Comparison of ENCODE assay signal across 8 mouse cellular contexts in the genomic region with DNA sequence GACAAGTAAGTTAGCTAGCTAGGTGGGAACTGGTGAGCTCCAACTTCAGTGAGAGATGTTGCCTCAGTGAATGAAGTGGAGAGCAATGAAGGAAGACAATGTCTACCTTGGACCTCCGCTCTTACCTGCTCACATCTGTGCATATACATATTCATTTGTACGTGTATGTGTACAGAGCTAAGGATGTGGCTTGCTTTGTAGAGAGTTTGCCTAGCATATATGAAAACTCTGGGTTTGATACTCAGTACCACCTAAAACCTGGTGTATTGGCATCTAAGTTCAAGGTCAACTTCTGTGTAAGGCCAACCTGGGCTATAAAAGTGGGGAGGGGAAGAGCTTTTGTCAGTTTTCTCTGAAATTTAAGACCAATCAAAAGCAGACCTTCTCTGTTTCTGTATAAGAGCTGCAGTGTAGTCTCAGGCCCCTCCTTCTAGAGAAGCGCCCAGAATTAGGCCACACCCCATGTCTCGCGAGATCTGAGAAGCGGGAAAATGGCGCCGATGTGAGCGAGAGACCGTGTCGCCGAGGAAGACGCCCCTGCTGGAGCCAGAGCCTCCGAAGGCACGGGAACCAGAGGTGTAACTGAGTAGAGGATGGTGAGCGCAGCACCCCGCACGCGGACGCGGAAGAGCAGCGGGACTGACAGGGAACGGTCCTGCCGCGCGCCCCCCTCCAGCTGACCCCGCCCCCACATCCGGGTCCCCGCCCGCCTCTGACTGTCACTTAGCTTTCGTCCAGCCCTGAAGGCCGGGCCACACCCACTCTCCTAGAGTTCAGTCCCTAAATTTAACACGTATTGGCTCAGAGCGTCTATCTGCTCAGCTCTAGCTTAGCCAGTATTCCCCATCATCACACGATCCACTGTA. TPM values are rescaled to one million over a fixed set of nuclear protein-coding genes. Genes with fewer than 3 reads are reported as not detected.
DNase-seq lines count a peak whose midpoint lies in the region; ATAC-seq and TF ChIP-seq lines count a peak whose summit lies in the region.

Zfp414 (plus strand) TSS at position 470 of the 866 bp plus-strand sequence.

- DNase-seq in ES-E14 (ENCODE audit: low read depth, low spot score) = peak; percentile 94
- peak; percentile 87 for DNase-seq in cerebellum, adult 11-12 months
- DNase-seq in heart, postnatal 36 days = peak; percentile 93 to 98
- DNase-seq in layer of hippocampus, adult 2 months (ENCODE audit: low spot score in 2 of 2) = peak; percentile 86 to 89
- DNase-seq in lung, embryonic 14.5 days = peak; percentile 99
- DNase-seq in thymus, adult 2 months = peak; percentile 89

- TF ChIP-seq CTCF in layer of hippocampus, adult 2 months (conservative IDR thresholded peaks at IDR 0.05) = peak; percentile 19; the same call in 1 of the 2 replicates
- TF ChIP-seq CTCF in lung, embryonic 14.5 days (IDR thresholded peaks at IDR 0.05; ENCODE audit: low read depth) = no peak; the same call in 1 of the 2 replicates
- TF ChIP-seq CTCF in olfactory bulb, adult 2 months (IDR thresholded peaks at IDR 0.05; ENCODE audit: insufficient read depth, low read depth, low read length) = no peak
- TF ChIP-seq CTCF in thymus, adult 2 months (IDR thresholded peaks at IDR 0.05; ENCODE audit: borderline replicate concordance, control insufficient read depth, extremely low read depth, insufficient read depth, low read length, poor library complexity) = no peak

- peaks cover 15% of the 10 kb centered on the region for H3K36me3 ChIP-seq in ES-E14 (ENCODE audit: control insufficient read depth, insufficient read depth, low read length, poor library complexity, severe bottlenecking)
- no peaks in the 10 kb centered on the region for H3K36me3 ChIP-seq in forebrain, embryonic 16.5 days (ENCODE audit: control insufficient read depth, insufficient read depth)
- peaks cover 19% of the 10 kb centered on the region for H3K36me3 ChIP-seq in lung, embryonic 14.5 days (ENCODE audit: insufficient read depth)
- peaks cover 6% of the 10 kb centered on the region; the same call in 1 of the 2 replicates for H3K36me3 ChIP-seq in thymus, adult 2 months (ENCODE audit: control insufficient read depth, insufficient read depth, low read length)

- H3K9ac ChIP-seq in ES-E14 (ENCODE audit: insufficient read depth, low read depth, low read length, poor library complexity, severe bottlenecking) = peak within 1 kb of the TSS; percentile 98
- peak within 1 kb of the TSS; percentile 94 for H3K9ac ChIP-seq in forebrain, embryonic 16.5 days (replicated peaks; ENCODE audit: low read depth, low read length)
- peak within 1 kb of the TSS; percentile 79 for H3K9ac ChIP-seq in lung, embryonic 14.5 days

- ATAC-seq in forebrain, embryonic 16.5 days = peak; percentile 95
- peak; percentile 98 for ATAC-seq in lung, embryonic 14.5 days (ENCODE audit: insufficient read depth)

- intact Hi-C loops in heart, postnatal 36 days (cut with DNase I) = no loop called here

- no peaks in the 10 kb centered on the region for H3K9me3 ChIP-seq in ES-E14 (ENCODE audit: control insufficient read depth, insufficient read depth, low read depth, low read length)
- H3K9me3 ChIP-seq in forebrain, embryonic 16.5 days (ENCODE audit: control insufficient read depth, low read length) = no peaks in the 10 kb centered on the region
- H3K9me3 ChIP-seq in lung, embryonic 14.5 days (ENCODE audit: low read depth, low read length) = no peaks in the 10 kb centered on the region

- H3K27me3 ChIP-seq in forebrain, embryonic 16.5 days (replicated peaks; ENCODE audit: control insufficient read depth, insufficient read depth, low read length) = no peaks in the 10 kb centered on the region
- H3K27me3 ChIP-seq in lung, embryonic 14.5 days (ENCODE audit: insufficient read depth, low read length) = no peaks in the 10 kb centered on the region
- no peaks in the 10 kb centered on the region for H3K27me3 ChIP-seq in thymus, adult 2 months (ENCODE audit: control insufficient read depth, insufficient read depth, low read length)

- peak within 1 kb of the TSS; percentile 92 for H3K27ac ChIP-seq in ES-E14 (ENCODE audit: insufficient read depth, low read depth, low read length, poor library complexity, severe bottlenecking)
- peak within 1 kb of the TSS; percentile 97 for H3K27ac ChIP-seq in forebrain, embryonic 16.5 days (ENCODE audit: low read length)
- peak within 1 kb of the TSS; percentile 99 for H3K27ac ChIP-seq in layer of hippocampus, adult 2 months
- H3K27ac ChIP-seq in lung, embryonic 14.5 days (ENCODE audit: low read depth) = peak within 1 kb of the TSS; percentile 98
- H3K27ac ChIP-seq in olfactory bulb, adult 2 months (ENCODE audit: insufficient read depth, low read depth, low read length) = peak within 1 kb of the TSS; percentile 92
- H3K27ac ChIP-seq in thymus, adult 2 months (ENCODE audit: control insufficient read depth, insufficient read depth, low read length) = peak within 1 kb of the TSS; percentile 83

- in situ Hi-C loops in ES-E14 (cut with MboI; ENCODE audit: low sequenced_read_pairs in 2 of 2, unreplicated experiment in 2 of 2) = no loop called here

- peak; percentile 59 for TF ChIP-seq POLR2A in olfactory bulb, adult 2 months (IDR thresholded peaks at IDR 0.05; ENCODE audit: insufficient read depth, low read depth, low read length)
- peak; percentile 54; the same call in 1 of the 2 replicates for TF ChIP-seq POLR2A in thymus, adult 2 months (IDR thresholded peaks at IDR 0.05; ENCODE audit: control insufficient read depth, extremely low read depth, insufficient read depth, low read length, poor library complexity)

- WGBS in forebrain, embryonic 16.5 days = 2% methylated on average over 32 of the region's 35 CpGs
- WGBS in lung, embryonic 14.5 days = 3% methylated on average over 35 of the region's 35 CpGs
- 3% methylated on average over 35 of the region's 35 CpGs for WGBS in olfactory bulb, adult 2 months
- 3% methylated on average over 35 of the region's 35 CpGs for WGBS in thymus, adult 2 months

- H3K4me3 ChIP-seq in ES-E14 (ENCODE audit: insufficient read depth in 1 of 2, low read depth in 1 of 2, low read length in 2 of 2, poor library complexity in 1 of 2, severe bottlenecking in 1 of 2) = peak within 1 kb of the TSS; percentile 82 to 91
- peak within 1 kb of the TSS; percentile 76 for H3K4me3 ChIP-seq in forebrain, embryonic 16.5 days (replicated peaks; ENCODE audit: low read length)
- H3K4me3 ChIP-seq in layer of hippocampus, adult 2 months = peak within 1 kb of the TSS; percentile 98
- peak within 1 kb of the TSS; percentile 65 for H3K4me3 ChIP-seq in lung, embryonic 14.5 days (ENCODE audit: low read depth, low read length)
- H3K4me3 ChIP-seq in olfactory bulb, adult 2 months (ENCODE audit: insufficient read depth, low read depth, low read length) = peak within 1 kb of the TSS; percentile 70
- peak within 1 kb of the TSS; percentile 60 for H3K4me3 ChIP-seq in thymus, adult 2 months (ENCODE audit: control insufficient read depth, insufficient read depth, low read length)

- peaks cover 2 to 4% of the 10 kb centered on the region in 2 experiments; a peak in 2 of 4 replicates for H3K4me1 ChIP-seq in ES-E14 (ENCODE audit: control insufficient read depth in 2 of 2, insufficient read depth in 2 of 2, low read length in 2 of 2, poor library complexity in 1 of 2)
- peaks cover 25% of the 10 kb centered on the region for H3K4me1 ChIP-seq in forebrain, embryonic 16.5 days (replicated peaks; ENCODE audit: control insufficient read depth, insufficient read depth, low read length)
- peaks cover 12% of the 10 kb centered on the region for H3K4me1 ChIP-seq in lung, embryonic 14.5 days (ENCODE audit: insufficient read depth)
- peaks cover 22% of the 10 kb centered on the region for H3K4me1 ChIP-seq in olfactory bulb, adult 2 months (ENCODE audit: control insufficient read depth, insufficient read depth, low read length)
- peaks cover 9% of the 10 kb centered on the region for H3K4me1 ChIP-seq in thymus, adult 2 months (replicated peaks; ENCODE audit: control insufficient read depth, insufficient read depth, low read length)

- H3K4me2 ChIP-seq in forebrain, embryonic 16.5 days (ENCODE audit: low read length) = peak within 1 kb of the TSS; percentile 74
- peak within 1 kb of the TSS; percentile 85 for H3K4me2 ChIP-seq in lung, embryonic 14.5 days

TF ChIP-seq in ES-E14, 5 proteins besides CTCF, POLR2A, EP300 and RAD21:
- TF ChIP-seq ZNF384 (IDR thresholded peaks at IDR 0.05; ENCODE audit: low read depth, low read length) (no peak), HCFC1 (IDR thresholded peaks at IDR 0.05; ENCODE audit: borderline replicate concordance, insufficient read depth, low read length) (peak; percentile 69; the same call in 1 of the 2 replicates), MAFK (IDR thresholded peaks at IDR 0.05; ENCODE audit: insufficient read depth, low read depth, low read length) (no peak), ZC3H11A (IDR thresholded peaks at IDR 0.05; ENCODE audit: borderline replicate concordance, low read depth, low read length) (no peak), CHD2 (IDR thresholded peaks at IDR 0.05; ENCODE audit: low read depth, low read length) (peak; percentile 98)

RNA-seq across cellular contexts. Expression of gene Zfp414, which starts in this region (rescaled TPM):
- 13.6 and 19.8 TPM in 2 replicates for total RNA-seq in ES-E14 (2012; rRNA removed)
- polyA plus RNA-seq in forebrain, embryonic 16.5 days (2015; fragmentation: Nextera tagmentation; extraction: Ambion mirVana) = 49.0 and 58.2 TPM in 2 replicates
- 10 to 100 TPM in 1 of 2 experiments, 1 to 10 TPM in 1; 9.8 to 10.6 TPM for total RNA-seq in heart, postnatal 36 days (2021)
- total RNA-seq in layer of hippocampus, adult 2 months (2021) = 10 to 100 TPM; 50.1 to 51.3 TPM
- polyA plus RNA-seq in lung, embryonic 14.5 days (2014; fragmentation: Nextera tagmentation; extraction: Ambion mirVana) = 68.6 and 74.0 TPM in 2 replicates
- not detected in 2 replicates for polyA plus RNA-seq in olfactory bulb, adult 2 months (2012; ENCODE audit: insufficient read depth, insufficient read length, low replicate concordance, missing spikeins)
- 145 and 152 TPM in 2 replicates for polyA plus RNA-seq in thymus, adult 2 months (2012; rRNA removed)

Comparison
In these comparisons a context has a peak if more than half of its experiments do, and no peak if none do; other contexts are left out.
1. Peak in every context shown above with its lines: DNase-seq, ATAC-seq, H3K4me3 ChIP-seq and H3K27ac ChIP-seq.
2. RNA of gene Zfp414 (polyA plus RNA-seq): 145 to 152 TPM in thymus, adult 2 months, 68.6 to 74.0 TPM in lung, embryonic 14.5 days and 49.0 to 58.2 TPM in forebrain, embryonic 16.5 days; not detected in olfactory bulb, adult 2 months; every median in the first group is over 10 times any median in the second.